Mouse (Mus musculus): Measurements from ENCODE around the gene Ints6l. TPM values are rescaled to one million over a fixed set of nuclear protein-coding genes. Genes with fewer than 3 reads are reported as not detected.

The Ints6l gene
- total and polyA plus RNA-seq, 3 experiments = 19.4 to 42.7 (median 25.5) TPM

GRCm38 (mm10) chrX:56474035-56474434 is 19.4 kb downstream of the Ints6l start:
- no peak overlapping the region for H3K4me2 ChIP-seq (ENCODE audit: insufficient read depth, low read depth, poor library complexity, severe bottlenecking)
- H3K9ac ChIP-seq (ENCODE audit: insufficient read depth, low read depth) = no peak overlapping the region
- H3K9me3 ChIP-seq (replicated peaks; ENCODE audit: low read length) = no peaks in the 10 kb centered on the region
- H3K4me3 ChIP-seq (replicated peaks in 1 of 3; ENCODE audit: low read depth in 2 of 3, low read length in 2 of 3, poor library complexity in 1 of 3) = no peak overlapping the region
- H3K4me1 ChIP-seq (ENCODE audit: control insufficient read depth in 1 of 2, insufficient read depth in 2 of 2) = no peaks in the 10 kb centered on the region
- H3K36me3 ChIP-seq (replicated peaks in 1 of 2; ENCODE audit: control insufficient read depth in 1 of 2, insufficient read depth in 1 of 2, low read length in 1 of 2) = peaks cover 3 to 7% of the 10 kb centered on the region in 2 experiments
- no peaks in the 10 kb centered on the region for H3K79me2 ChIP-seq (replicated peaks; ENCODE audit: control insufficient read depth, extremely low read depth, insufficient read depth, poor library complexity, severe bottlenecking)
- dilution Hi-C loops (cut with MboI; ENCODE audit: extremely low pct_ligation_motif_present, extremely low pct_unique_long_range_greater_than_20kb, low sequenced_read_pairs) (no loop called here), in situ Hi-C loops (cut with MboI; ENCODE audit: low pct_ligation_motif_present, low pct_unique_long_range_greater_than_20kb, low sequenced_read_pairs) (no loop called here)
- H3K27me3 ChIP-seq (replicated peaks) = no peaks in the 10 kb centered on the region
- no peak overlapping the region for H3K27ac ChIP-seq (ENCODE audit: insufficient read depth, low read depth)
- TF ChIP-seq MAFK (IDR thresholded peaks at IDR 0.05; ENCODE audit: insufficient replicate concordance, low read length) (no peak), ZMIZ1 (IDR thresholded peaks at IDR 0.05; ENCODE audit: low read depth, low read length) (no peak), NRF1 (IDR thresholded peaks at IDR 0.05; ENCODE audit: low read depth, low read length) (no peak), GABPA (IDR thresholded peaks at IDR 0.05; ENCODE audit: insufficient replicate concordance, low read depth, low read length) (no peak), IRF4 (IDR thresholded peaks at IDR 0.05; ENCODE audit: low read depth, low read length) (no peak), ZKSCAN1 (IDR thresholded peaks at IDR 0.05; ENCODE audit: borderline replicate concordance, low read depth, low read length) (no peak), E2F4 (IDR thresholded peaks at IDR 0.05; ENCODE audit: insufficient replicate concordance, low read depth, low read length) (no peak), ETS1 (conservative IDR thresholded peaks at IDR 0.05; ENCODE audit: low read depth, low read length) (no peak), ZNF384 (IDR thresholded peaks at IDR 0.05; ENCODE audit: low read depth, low read length) (no peak), JUND (conservative IDR thresholded peaks at IDR 0.05; ENCODE audit: low read depth, low read length) (no peak), CHD1 (IDR thresholded peaks at IDR 0.05; ENCODE audit: low read depth, low read length) (no peak), MAZ (IDR thresholded peaks at IDR 0.05; ENCODE audit: low read depth, low read length) (no peak), TCF12 (IDR thresholded peaks at IDR 0.05; ENCODE audit: low read depth, low read length) (no peak), PAX5 (IDR thresholded peaks at IDR 0.05; ENCODE audit: low read length) (no peak), MXI1 (IDR thresholded peaks at IDR 0.05; ENCODE audit: low read depth, low read length) (no peak), SIN3A (IDR thresholded peaks at IDR 0.05; ENCODE audit: low read length) (no peak), TBP (conservative IDR thresholded peaks at IDR 0.05; ENCODE audit: low read depth, low read length) (no peak), NELFE (IDR thresholded peaks at IDR 0.05; ENCODE audit: low read depth, low read length) (no peak)
- no peak for DNase-seq (ENCODE audit: extremely low read depth)

- in situ Hi-C loops (cut with MboI; ENCODE audit: low pct_ligation_motif_present, low pct_unique_long_range_greater_than_20kb, low sequenced_read_pairs) (no loop called here), dilution Hi-C loops (cut with MboI; ENCODE audit: extremely low pct_ligation_motif_present, extremely low pct_unique_long_range_greater_than_20kb, low sequenced_read_pairs) (no loop called here)
- peaks cover 0 to 16% of the 10 kb centered on the region in 2 experiments; a peak in 1 of 4 replicates for H3K4me1 ChIP-seq (ENCODE audit: control insufficient read depth in 1 of 2, insufficient read depth in 2 of 2)
- H3K4me3 ChIP-seq (replicated peaks in 1 of 3; ENCODE audit: low read depth in 2 of 3, low read length in 2 of 3, poor library complexity in 1 of 3) = no peak overlapping the region
- TF ChIP-seq MAZ (IDR thresholded peaks at IDR 0.05; ENCODE audit: low read depth, low read length) (no peak), MEF2A (IDR thresholded peaks at IDR 0.05; ENCODE audit: borderline replicate concordance, low read depth, low read length) (no peak), EP300 (IDR thresholded peaks at IDR 0.05; ENCODE audit: low read length) (no peak), RAD21 (IDR thresholded peaks at IDR 0.05; ENCODE audit: low read depth, low read length) (no peak), UBTF (IDR thresholded peaks at IDR 0.05; ENCODE audit: low read depth, low read length) (no peak), ZNF384 (IDR thresholded peaks at IDR 0.05; ENCODE audit: low read depth, low read length) (no peak), POLR2AphosphoS2 (IDR thresholded peaks at IDR 0.05; ENCODE audit: low read depth, low read length) (no peak), JUN (IDR thresholded peaks at IDR 0.05; ENCODE audit: insufficient read depth, low read depth, low read length) (no peak), ZC3H11A (IDR thresholded peaks at IDR 0.05; ENCODE audit: low read depth, low read length) (no peak), HCFC1 (IDR thresholded peaks at IDR 0.05; ENCODE audit: low read depth, low read length) (no peak)
- no peaks in the 10 kb centered on the region for H3K79me2 ChIP-seq (replicated peaks; ENCODE audit: control insufficient read depth, extremely low read depth, insufficient read depth, poor library complexity, severe bottlenecking)
- no peaks in the 10 kb centered on the region for H3K27me3 ChIP-seq (replicated peaks)
- no peak overlapping the region for H3K9ac ChIP-seq (ENCODE audit: insufficient read depth, low read depth)
- no peak overlapping the region for H3K27ac ChIP-seq (ENCODE audit: insufficient read depth, low read depth)
- DNase-seq (ENCODE audit: extremely low read depth) = no peak
- H3K36me3 ChIP-seq (replicated peaks in 1 of 2; ENCODE audit: control insufficient read depth in 1 of 2, insufficient read depth in 1 of 2, low read length in 1 of 2) = peaks cover 3 to 5% of the 10 kb centered on the region in 2 experiments
- no peaks in the 10 kb centered on the region for H3K9me3 ChIP-seq (replicated peaks; ENCODE audit: low read length)
- H3K4me2 ChIP-seq (ENCODE audit: insufficient read depth, low read depth, poor library complexity, severe bottlenecking) = no peak overlapping the region
Measured at GRCm38 (mm10) chrX:56477553-56477952, 22.9 kb downstream of the Ints6l start.
